Mouse (Mus musculus): ENCODE data around the gene Neu4.
A peak's percentile ranks its signal among the peaks of the same experiment; 100 is the strongest.
"Not testable (repeated sequence)": the region's sequence is repeated elsewhere in the genome, so short reads cannot be mapped to it uniquely, and the experiment has no call there.

The Neu4 gene

DNA sequence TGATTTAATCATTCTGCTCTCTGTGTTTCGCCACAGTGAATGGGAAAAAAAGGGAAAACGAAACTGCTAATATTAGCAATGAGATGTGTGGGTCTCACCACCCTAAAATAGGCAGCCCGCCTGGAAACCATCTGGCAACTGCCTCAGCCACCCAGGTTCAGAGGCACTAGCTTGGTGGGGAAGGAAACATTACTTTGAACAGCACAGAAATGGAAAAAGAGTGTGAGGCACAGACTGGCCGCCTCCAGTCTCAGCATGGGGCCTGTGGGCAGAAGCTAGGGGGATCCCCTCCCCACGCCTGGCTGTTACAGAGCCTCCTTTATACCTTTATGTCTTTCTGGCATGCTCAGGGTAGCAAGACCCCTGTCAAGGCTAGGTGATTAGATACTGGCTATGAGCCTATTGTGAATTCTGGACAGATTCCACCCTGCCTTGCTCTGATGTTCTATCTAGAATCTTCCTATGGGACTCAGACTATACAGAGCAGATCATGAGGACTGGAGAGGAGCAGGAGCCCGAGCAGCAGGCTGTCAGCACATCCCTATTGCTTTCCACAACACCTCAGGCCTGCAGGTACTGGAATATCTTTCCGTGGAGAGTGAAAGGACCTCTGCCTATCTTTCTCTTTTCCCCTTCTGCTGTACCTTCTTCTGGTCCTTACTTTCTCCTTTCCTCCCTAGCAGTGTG lies 33.4 kb downstream of the Neu4 start:
- peak; percentile 78 to 84 for DNase-seq (ENCODE audit: low spot score in 2 of 2)

GRCm38 (mm10) chr1:94054481-94054880 lies 34.2 kb downstream of the Neu4 start:
- no peak for DNase-seq (ENCODE audit: low spot score in 2 of 2)

DNA sequence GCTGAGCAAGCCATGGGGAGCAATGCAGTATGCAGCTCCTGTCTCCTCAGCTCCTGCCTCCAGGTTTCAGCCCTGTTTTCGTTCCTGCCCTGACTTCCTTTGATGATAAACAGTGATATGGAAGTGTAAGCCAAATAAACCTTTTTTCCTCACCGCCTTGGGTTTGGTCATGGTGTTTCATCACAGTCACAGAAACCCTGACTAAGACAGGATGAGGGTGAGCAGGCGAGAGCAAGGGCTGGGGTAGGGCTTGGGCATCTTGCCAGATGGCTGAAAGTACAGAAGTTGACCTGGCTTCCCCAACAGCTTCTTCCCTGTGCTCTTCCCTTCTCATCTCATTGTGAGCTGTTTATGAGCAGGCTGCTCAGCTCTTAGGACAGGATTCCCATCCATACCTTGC lies 35.7 kb downstream of the Neu4 start:
- DNase-seq (ENCODE audit: low spot score in 2 of 2) = no peak

DNA sequence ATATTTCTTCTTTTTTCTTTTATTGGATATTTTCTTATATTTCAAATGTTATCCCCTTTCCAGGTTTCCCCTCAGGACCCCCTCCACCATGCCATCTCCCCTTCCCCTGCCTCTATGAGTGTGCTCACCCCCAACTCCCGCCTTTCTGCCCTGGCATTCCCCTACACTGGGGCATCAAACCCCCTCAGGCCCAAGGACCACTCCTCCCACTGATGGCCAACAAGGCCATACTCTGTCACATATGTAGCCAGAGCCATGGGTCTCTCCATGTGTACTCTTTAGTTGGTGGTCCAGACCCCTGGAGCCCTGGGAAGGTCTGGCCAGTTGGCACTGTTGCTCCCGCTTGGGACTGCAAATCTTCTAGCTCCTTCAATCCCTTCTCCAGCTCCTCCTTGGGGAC lies 37.1 kb downstream of the Neu4 start:
- DNase-seq (ENCODE audit: low spot score in 2 of 2) = no peak

- not testable (repeated sequence) for DNase-seq (ENCODE audit: low spot score in 2 of 2)
Measured at GRCm38 (mm10) chr1:94058281-94058680, 38.0 kb downstream of the Neu4 start.

DNA sequence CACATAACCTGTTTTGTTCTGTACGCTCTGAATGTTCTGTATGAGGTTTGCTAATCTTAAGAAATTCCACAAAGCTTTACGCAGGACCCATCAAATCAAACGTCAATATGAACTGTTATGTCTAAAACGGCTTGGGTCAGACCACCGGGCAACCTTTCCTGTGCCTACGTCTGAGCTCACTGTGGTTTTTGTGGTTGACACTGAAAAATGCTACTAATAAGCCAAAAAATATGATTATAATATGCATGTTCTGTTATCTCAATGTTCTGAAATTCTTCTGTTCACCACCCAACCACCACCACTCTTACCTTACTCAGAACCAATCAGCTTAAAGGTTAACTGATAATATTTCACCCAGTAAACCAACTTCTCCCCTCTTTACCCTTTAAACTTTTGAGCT lies 54.5 kb downstream of the Neu4 start:
- no peak for DNase-seq (ENCODE audit: low spot score in 2 of 2)

- no peak for DNase-seq (ENCODE audit: low spot score in 2 of 2)
Measured at GRCm38 (mm10) chr1:94076702-94077101, 56.5 kb downstream of the Neu4 start.
